Mouse (Mus musculus) olfactory bulb, adult 2 months (tissue): ENCODE data around the gene Cep57.

Experiments
- CTCF ChIP-seq: fragments of 200-500 bp; IDR thresholded peaks from 2 replicates; pipeline ENCODE4 v1.5.1; 2012; ENCODE audit warnings: low read depth, mild to moderate bottlenecking, low read length, moderate library complexity; ENCODE audit not compliant: insufficient read depth
- POLR2A ChIP-seq: fragments of 200-500 bp; IDR thresholded peaks from 2 replicates; pipeline ENCODE4 v1.6.1; 2012; ENCODE audit warnings: mild to moderate bottlenecking, low read depth, low read length, moderate library complexity; ENCODE audit not compliant: insufficient read depth

DNA sequence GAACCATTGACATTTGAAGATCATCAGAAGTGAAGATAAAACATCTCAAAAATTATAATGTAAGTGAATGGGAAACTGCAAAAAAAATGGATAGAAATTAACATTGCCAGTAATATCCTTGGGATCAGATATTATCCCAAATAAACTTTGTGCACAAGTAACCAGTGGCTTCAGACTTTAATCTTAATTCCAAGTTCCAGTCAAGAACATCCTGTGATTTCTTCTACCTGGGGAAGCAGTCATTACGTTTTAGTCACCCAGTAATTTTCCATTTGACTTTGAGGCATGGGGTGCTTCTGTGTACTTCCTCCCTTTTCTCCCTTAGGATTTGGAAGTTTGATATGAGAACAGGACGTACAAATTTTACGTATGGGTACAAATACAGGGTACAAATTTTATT lies 66.5 kb downstream of the Cep57 start:
- TF ChIP-seq CTCF (no peak), POLR2A (no peak)
